Mouse (Mus musculus): ENCODE measurements at regions not wholly inside any gene's neighbourhood (a gene's known extent, or its start where the extent isn't known, plus 50 kb on each side); places are given as distances from the start of the nearest gene placed in this dataset.

DNA sequence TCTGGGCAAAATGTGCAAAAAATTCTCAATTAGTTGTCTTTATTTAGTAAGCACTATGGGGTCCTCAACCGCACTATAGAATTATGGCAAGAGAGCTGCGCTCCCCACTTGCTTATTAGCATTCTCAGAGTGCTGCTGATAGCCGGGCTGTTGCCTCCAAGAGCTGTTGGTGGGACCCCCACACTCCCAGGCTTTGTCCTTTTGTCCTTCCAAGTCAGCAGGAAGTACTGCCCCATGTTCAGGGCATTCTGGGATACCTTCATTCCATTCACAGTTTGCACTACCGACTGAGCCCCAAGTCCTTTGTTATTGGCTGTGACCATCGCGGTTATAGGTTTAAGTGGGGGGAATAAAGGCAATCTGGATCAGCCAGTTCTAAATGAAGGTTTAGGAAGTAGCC is 77.4 kb upstream of the Otx2 start:
- ATAC-seq = no peak
- WGBS (ENCODE audit: insufficient replicate concordance) = 33% methylated on average over 6 of the region's 6 CpGs
- H3K9ac ChIP-seq = no peak overlapping the region
- H3K4me1 ChIP-seq = no peaks in the 10 kb centered on the region
- no peak overlapping the region for H3K27ac ChIP-seq
- H3K4me3 ChIP-seq = no peak overlapping the region
- no peaks in the 10 kb centered on the region for H3K36me3 ChIP-seq
- no peaks in the 10 kb centered on the region for H3K9me3 ChIP-seq (replicated peaks)
- H3K4me2 ChIP-seq = no peak overlapping the region
- peaks cover 22% of the 10 kb centered on the region for H3K27me3 ChIP-seq (replicated peaks)

- ATAC-seq = no peak
- Histone ChIP-seq H3K36me3 (no peaks in the 10 kb centered on the region), H3K4me1 (no peaks in the 10 kb centered on the region)
Observed at GRCm38 (mm10) chr14:48748976-48749375, 75.4 kb upstream of the Otx2 start.

DNA sequence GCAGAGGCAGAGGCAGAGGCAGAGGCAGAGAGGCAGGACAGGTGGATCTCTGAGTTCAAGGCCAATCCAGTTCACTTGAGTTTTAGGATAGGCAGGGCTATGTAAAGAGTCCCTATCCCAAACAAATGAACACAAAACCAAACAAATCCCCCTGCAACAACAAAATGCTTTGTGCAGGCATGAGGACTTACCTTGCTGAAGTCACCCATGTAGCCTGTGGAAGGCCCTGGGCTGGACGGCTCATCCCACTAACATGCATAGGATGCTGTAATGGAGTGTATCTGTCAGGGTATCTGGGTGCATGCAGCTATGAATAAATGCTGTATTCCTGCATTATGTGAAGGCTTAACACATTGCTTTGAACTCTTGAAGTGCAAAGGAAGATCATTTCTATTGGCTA is 74.3 kb upstream of the Otx2 start:
- Histone ChIP-seq H3K9ac (no peak overlapping the region), H3K4me2 (no peak overlapping the region), H3K9me3 (replicated peaks) (no peaks in the 10 kb centered on the region), H3K4me1 (no peaks in the 10 kb centered on the region), H3K27me3 (replicated peaks) (peaks cover 17% of the 10 kb centered on the region), H3K27ac (no peak overlapping the region), H3K36me3 (no peaks in the 10 kb centered on the region), H3K4me3 (no peak overlapping the region)
- WGBS (ENCODE audit: insufficient replicate concordance) = 86% methylated on average over 1 of the region's 1 CpGs
- ATAC-seq = no peak

More at GRCm38 (mm10) chr14:48748976-48749375, 75.4 kb upstream of the Otx2 start:
- Histone ChIP-seq H3K9ac (no peak overlapping the region), H3K9me3 (replicated peaks) (no peaks in the 10 kb centered on the region), H3K27me3 (replicated peaks) (peaks cover 22% of the 10 kb centered on the region), H3K27ac (no peak overlapping the region), H3K4me3 (no peak overlapping the region), H3K4me2 (no peak overlapping the region)
- WGBS (ENCODE audit: insufficient replicate concordance) = 77% methylated on average over 12 of the region's 12 CpGs

DNA sequence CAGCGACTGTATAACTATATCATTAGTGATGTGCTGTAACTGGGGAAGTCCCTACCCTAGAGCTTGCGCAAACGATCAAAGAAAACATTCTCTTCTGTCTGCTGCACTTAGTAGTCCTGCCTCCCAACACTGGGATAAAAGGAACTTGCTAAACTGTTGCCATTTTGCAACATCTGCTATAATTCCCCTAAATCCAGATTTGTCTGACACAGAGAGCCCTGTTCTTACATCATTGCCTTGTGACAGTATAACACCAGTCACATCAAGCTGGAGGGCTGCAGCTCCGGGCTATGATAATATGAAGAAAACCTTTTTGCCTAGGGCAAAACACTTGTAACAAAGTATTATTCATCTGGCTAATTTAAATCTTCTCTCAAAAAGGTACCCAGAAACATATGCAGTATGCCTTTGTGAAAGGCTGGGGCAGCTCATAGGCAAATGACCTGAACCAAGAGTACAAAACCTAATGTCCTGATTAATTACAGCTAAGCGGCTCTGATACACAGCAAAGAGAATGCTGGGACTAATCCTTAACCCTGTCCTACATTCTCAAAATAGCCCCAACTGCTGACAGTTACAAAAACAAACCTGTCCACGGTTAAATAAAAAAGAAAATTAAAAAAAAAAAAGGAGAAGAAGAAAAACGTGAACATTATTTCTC is 67.5 kb upstream of the Otx2 start:
- 61% methylated on average over 7 of the region's 7 CpGs for WGBS (ENCODE audit: insufficient replicate concordance)
- Histone ChIP-seq H3K9ac (no peak overlapping the region), H3K9me3 (replicated peaks) (no peaks in the 10 kb centered on the region), H3K27ac (no peak overlapping the region), H3K4me1 (no peaks in the 10 kb centered on the region), H3K4me2 (no peak overlapping the region), H3K27me3 (replicated peaks) (no peaks in the 10 kb centered on the region), H3K36me3 (no peaks in the 10 kb centered on the region), H3K4me3 (no peak overlapping the region)
- no peak for ATAC-seq

DNA sequence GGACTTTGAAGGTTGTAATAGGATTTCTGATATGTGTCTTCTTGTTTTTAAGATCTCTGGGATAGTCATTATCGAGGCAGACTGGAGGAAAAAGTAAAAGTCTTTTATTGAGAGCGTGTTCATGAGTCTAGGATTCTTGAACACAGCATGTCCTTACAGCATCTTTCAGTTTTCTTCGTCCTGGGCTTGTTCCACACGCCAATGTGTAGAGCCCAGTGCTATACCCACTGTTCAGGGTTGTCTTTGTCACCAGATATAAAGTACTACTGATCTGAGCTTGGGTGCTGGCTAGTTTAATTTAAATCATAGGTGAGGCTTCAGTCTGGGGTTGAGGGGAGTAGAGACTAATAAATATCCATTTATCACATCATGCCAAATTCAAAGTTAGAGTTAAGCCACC is 65.5 kb upstream of the Otx2 start:
- no peaks in the 10 kb centered on the region for H3K9me3 ChIP-seq (replicated peaks)
- H3K36me3 ChIP-seq = no peaks in the 10 kb centered on the region
- no peaks in the 10 kb centered on the region for H3K4me1 ChIP-seq
- 62% methylated on average over 4 of the region's 4 CpGs for WGBS (ENCODE audit: insufficient replicate concordance)
- no peak overlapping the region for H3K27ac ChIP-seq
- ATAC-seq = no peak
- no peaks in the 10 kb centered on the region for H3K27me3 ChIP-seq (replicated peaks)
- H3K4me3 ChIP-seq = no peak overlapping the region
- H3K4me2 ChIP-seq = no peak overlapping the region
- H3K9ac ChIP-seq = no peak overlapping the region

DNA sequence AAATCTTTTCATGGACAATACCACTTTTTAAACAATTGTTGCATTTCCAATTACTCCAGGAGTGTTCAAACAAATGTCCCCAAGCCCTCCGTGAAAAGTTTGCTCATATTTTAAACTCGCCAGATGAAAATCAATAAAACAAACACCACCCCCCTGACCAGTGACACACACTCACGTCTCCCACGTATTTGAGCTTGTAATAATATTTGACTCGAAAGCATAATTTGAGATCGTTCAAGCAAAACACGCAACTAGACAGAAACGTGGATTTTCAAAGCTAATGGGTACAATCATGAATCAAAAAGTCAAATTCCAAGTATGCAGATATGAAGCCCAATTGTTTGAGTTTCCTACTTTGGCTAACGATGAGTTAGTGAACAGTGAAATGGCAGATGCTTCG is 65.0 kb upstream of the Otx2 start:
- no peaks in the 10 kb centered on the region for H3K27me3 ChIP-seq (replicated peaks)
- no peak overlapping the region for H3K4me2 ChIP-seq
- WGBS (ENCODE audit: insufficient replicate concordance) = 74% methylated on average over 10 of the region's 10 CpGs
- no peaks in the 10 kb centered on the region for H3K9me3 ChIP-seq (replicated peaks)
- no peak overlapping the region for H3K9ac ChIP-seq
- H3K27ac ChIP-seq = no peak overlapping the region
- ATAC-seq = no peak
- no peak overlapping the region for H3K4me3 ChIP-seq
- no peaks in the 10 kb centered on the region for H3K36me3 ChIP-seq
- H3K4me1 ChIP-seq = no peaks in the 10 kb centered on the region

DNA sequence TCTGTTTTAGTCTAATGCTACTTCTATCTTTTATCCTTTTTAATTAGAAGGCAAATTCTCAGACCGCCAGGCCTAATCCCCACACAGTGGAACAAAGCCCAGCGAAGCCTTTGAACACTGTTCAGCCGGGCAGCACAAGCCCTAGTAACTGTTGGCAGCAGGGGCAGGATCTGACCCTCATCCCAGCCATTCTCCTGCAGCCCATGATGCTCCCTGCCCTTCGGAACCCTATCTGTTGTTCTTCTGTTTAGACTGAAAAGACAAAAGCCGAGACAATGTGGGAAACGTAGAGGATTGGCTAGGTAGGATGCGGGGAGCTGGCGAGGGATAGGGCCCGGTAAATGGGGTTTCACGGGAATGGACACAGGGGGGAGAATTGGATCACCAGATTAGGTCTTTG is 64.6 kb upstream of the Otx2 start:
- H3K4me3 ChIP-seq = no peak overlapping the region
- no peak overlapping the region for H3K27ac ChIP-seq
- H3K36me3 ChIP-seq = no peaks in the 10 kb centered on the region
- ATAC-seq = no peak
- H3K4me1 ChIP-seq = no peaks in the 10 kb centered on the region
- H3K9ac ChIP-seq = no peak overlapping the region
- no peak overlapping the region for H3K4me2 ChIP-seq
- WGBS (ENCODE audit: insufficient replicate concordance) = 74% methylated on average over 10 of the region's 10 CpGs
- no peaks in the 10 kb centered on the region for H3K27me3 ChIP-seq (replicated peaks)
- H3K9me3 ChIP-seq (replicated peaks) = no peaks in the 10 kb centered on the region

DNA sequence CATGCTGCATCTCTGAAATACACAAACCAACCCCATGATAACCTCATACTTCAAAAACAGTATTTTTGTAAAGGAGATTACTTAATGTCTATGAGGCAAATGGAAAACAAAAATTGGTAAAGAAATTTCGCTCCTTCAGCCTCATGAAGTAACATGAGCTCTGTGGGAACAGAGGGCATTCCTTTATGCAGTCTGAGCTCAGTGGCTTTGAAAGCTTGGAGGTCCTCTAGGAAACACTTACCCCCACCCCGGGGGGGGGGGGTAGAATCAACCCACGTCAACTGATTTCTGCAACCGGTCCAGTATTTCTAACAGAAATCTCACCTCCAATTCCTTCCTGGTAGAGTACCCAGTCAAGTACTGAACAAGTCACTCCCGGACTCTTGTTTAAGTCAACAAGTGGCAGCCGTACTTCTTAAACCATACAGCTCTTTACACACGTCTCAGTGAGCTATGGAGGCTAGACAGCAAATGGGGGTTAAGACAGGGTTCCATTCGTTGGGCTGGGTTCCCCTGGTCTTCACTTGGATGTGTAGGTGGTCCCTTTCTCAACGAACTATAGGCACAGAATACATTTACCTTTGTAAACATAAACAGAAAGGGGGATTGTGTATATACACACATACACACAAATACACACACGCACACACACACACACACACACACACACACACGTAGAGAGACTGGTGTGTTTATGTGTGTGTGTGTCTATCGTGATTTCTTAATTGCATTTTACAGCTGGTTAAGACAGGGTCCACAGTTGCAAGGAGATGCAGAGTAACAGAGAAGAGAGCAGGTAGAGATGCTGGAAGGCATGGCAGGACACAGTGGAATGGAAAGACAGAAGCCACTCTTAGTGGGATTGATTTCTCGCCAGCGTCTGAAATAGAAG is 63.6 kb upstream of the Otx2 start:
- no peak for ATAC-seq
- Histone ChIP-seq H3K27ac (no peak overlapping the region), H3K9ac (no peak overlapping the region), H3K36me3 (no peaks in the 10 kb centered on the region), H3K4me2 (no peak overlapping the region), H3K4me3 (no peak overlapping the region), H3K27me3 (replicated peaks) (no peaks in the 10 kb centered on the region), H3K9me3 (replicated peaks) (no peaks in the 10 kb centered on the region), H3K4me1 (no peaks in the 10 kb centered on the region)
- 59% methylated on average over 14 of the region's 14 CpGs for WGBS (ENCODE audit: insufficient replicate concordance)

GRCm38 (mm10) chr14:48736211-48736610 is 62.6 kb upstream of the Otx2 start:
- no peak for ATAC-seq
- H3K4me3 ChIP-seq = no peak overlapping the region
- no peak overlapping the region for H3K27ac ChIP-seq
- no peaks in the 10 kb centered on the region for H3K27me3 ChIP-seq (replicated peaks)
- H3K4me2 ChIP-seq = no peak overlapping the region
- no peaks in the 10 kb centered on the region for H3K36me3 ChIP-seq
- no peaks in the 10 kb centered on the region for H3K4me1 ChIP-seq
- no peak overlapping the region for H3K9ac ChIP-seq
- H3K9me3 ChIP-seq (replicated peaks) = no peaks in the 10 kb centered on the region
- 75% methylated on average over 6 of the region's 6 CpGs for WGBS (ENCODE audit: insufficient replicate concordance)

DNA sequence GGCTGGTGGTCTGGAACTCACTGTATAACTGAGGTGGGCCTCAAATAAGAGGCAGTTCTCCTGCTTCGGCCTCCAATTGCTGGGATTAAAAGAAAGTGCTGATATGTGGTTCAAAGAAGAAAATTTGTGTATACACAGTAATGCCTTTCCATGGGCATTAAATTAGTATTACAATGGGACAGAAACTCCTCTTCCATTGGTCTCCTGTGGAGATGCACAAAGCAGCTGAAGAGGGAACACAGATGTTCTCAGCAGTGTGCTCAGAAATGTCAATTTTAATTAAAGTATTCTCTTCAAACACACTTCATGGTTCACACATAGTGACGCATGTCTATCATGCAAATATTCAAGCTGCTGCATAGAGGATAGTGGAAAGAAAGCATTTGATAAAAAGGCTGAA is 56.4 kb upstream of the Otx2 start:
- H3K4me1 ChIP-seq = no peaks in the 10 kb centered on the region
- no peak overlapping the region for H3K4me3 ChIP-seq
- H3K27ac ChIP-seq = no peak overlapping the region
- no peak overlapping the region for H3K9ac ChIP-seq
- H3K36me3 ChIP-seq = no peaks in the 10 kb centered on the region
- no peak for ATAC-seq
- H3K4me2 ChIP-seq = no peak overlapping the region
- no peaks in the 10 kb centered on the region for H3K9me3 ChIP-seq (replicated peaks)
- WGBS (ENCODE audit: insufficient replicate concordance) = 77% methylated on average over 2 of the region's 2 CpGs
- no peaks in the 10 kb centered on the region for H3K27me3 ChIP-seq (replicated peaks)
